Mouse (Mus musculus): ENCODE data around the gene Cntn4.
A peak's percentile ranks its signal among the peaks of the same experiment; 100 is the strongest.

Gene Cntn4

GRCm38 (mm10) chr6:106078629-106079028, 401.2 kb downstream of the Cntn4 start:
- DNase-seq, result no peak

GRCm38 (mm10) chr6:106097856-106098255, 420.4 kb downstream of the Cntn4 start:
- no peak for DNase-seq

- peak; percentile 8 to 26 for DNase-seq
Measured at GRCm38 (mm10) chr6:106118523-106119081, 441.1 kb downstream of the Cntn4 start.

GRCm38 (mm10) chr6:106153530-106153929, 476.1 kb downstream of the Cntn4 start:
- no peak for DNase-seq

- DNase-seq, result no peak
Measured at GRCm38 (mm10) chr6:106155362-106155761, 477.9 kb downstream of the Cntn4 start.

- DNase-seq, result no peak
Measured at GRCm38 (mm10) chr6:106177546-106177945, 500.1 kb downstream of the Cntn4 start.

GRCm38 (mm10) chr6:106181596-106181995, 504.1 kb downstream of the Cntn4 start:
- DNase-seq, result no peak

- no peak for DNase-seq
Measured at GRCm38 (mm10) chr6:106200974-106201373, 523.5 kb downstream of the Cntn4 start.

- DNase-seq, result no peak
Measured at GRCm38 (mm10) chr6:106207401-106207800, 529.9 kb downstream of the Cntn4 start.

GRCm38 (mm10) chr6:106213071-106213470, 535.6 kb downstream of the Cntn4 start:
- DNase-seq, result no peak

GRCm38 (mm10) chr6:106237046-106237948, 559.8 kb downstream of the Cntn4 start:
- DNase-seq, result no peak

GRCm38 (mm10) chr6:106241553-106241952, 564.1 kb downstream of the Cntn4 start:
- no peak for DNase-seq

GRCm38 (mm10) chr6:106263396-106263795, 585.9 kb downstream of the Cntn4 start:
- no peak for DNase-seq

- no peak for DNase-seq
Measured at GRCm38 (mm10) chr6:106265487-106265886, 588.0 kb downstream of the Cntn4 start.

- no peak for DNase-seq
Measured at GRCm38 (mm10) chr6:106266304-106266703, 588.8 kb downstream of the Cntn4 start.

- no peak for DNase-seq
Measured at GRCm38 (mm10) chr6:106268723-106269122, 591.3 kb downstream of the Cntn4 start.

- no peak for DNase-seq
Measured at GRCm38 (mm10) chr6:106277139-106277538, 599.7 kb downstream of the Cntn4 start.

GRCm38 (mm10) chr6:106281621-106282020, 604.2 kb downstream of the Cntn4 start:
- DNase-seq, result no peak

- no peak for DNase-seq
Measured at GRCm38 (mm10) chr6:106283815-106284214, 606.4 kb downstream of the Cntn4 start.

- no peak for DNase-seq
Measured at GRCm38 (mm10) chr6:106299451-106299850, 622.0 kb downstream of the Cntn4 start.

GRCm38 (mm10) chr6:106300179-106300578, 622.7 kb downstream of the Cntn4 start:
- DNase-seq, result no peak

GRCm38 (mm10) chr6:106302435-106302834, 625.0 kb downstream of the Cntn4 start:
- no peak for DNase-seq

- no peak for DNase-seq
Measured at GRCm38 (mm10) chr6:106328987-106329386, 651.5 kb downstream of the Cntn4 start.

- DNase-seq, result no peak
Measured at GRCm38 (mm10) chr6:106329636-106330035, 652.2 kb downstream of the Cntn4 start.
